Mouse (Mus musculus): ENCODE results near the gene Ddit4. TPM values are rescaled to one million over a fixed set of nuclear protein-coding genes. Genes with fewer than 3 reads are reported as not detected.

The Ddit4 gene
- polyA plus RNA-seq, 1 experiment from 2014 or later, result 51.6 TPM

DNA sequence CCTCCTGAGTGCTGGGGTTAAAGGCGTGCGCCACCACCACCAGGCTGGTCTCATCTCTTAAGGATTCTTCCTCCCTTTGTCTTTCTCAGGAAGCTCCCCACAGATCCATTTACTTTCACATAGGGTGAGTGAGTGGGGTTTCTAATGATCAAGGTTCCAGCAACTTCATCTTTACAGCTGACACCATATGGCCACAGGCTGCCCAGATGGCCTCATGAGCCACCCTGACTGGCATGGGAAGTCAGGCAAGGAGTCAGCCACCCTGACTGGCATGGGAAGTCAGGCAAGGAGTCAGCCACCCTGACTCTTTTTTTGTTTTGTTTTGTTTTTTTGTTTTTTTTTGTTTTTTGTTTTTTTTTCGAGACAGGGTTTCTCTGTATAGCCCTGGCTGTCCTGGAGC, 6.2 kb downstream of the Ddit4 start:
- no peak for ATAC-seq (ENCODE audit: low FRiP score, low read depth)

DNA sequence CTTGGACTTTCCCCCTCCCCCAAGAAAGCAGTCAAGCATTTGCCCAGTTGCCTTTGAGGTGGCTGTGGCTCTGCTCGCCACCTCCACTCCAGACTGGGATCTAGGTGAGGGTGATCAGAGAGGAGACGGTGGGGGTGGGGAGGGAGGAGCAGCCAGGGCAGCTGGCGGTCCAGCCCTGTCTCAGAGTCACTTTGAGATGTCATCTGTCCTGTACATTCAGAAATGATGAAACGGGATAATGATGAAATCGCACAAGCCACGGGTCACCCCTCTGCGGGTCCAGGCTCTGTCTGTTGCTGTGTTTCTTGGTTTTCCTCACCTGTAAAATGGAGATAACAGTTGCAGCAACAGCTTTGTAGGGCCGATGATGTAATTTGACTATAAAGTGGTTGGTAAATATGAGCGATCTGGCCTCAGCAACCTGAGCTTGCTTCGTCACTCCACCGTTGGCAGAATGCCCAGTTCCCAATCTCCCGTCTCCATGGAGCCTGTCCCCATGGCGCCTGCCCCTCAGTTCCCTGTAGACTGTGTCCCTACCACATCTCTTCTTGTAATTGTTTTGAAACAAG, 8.1 kb downstream of the Ddit4 start:
- Histone ChIP-seq H3K4me3 (no peak overlapping the region), H3K4me2 (replicated peaks) (peak overlapping the region; percentile 42)

More for the DNA sequence above, 6.2 kb downstream of the Ddit4 start:
- no peak overlapping the region for H3K4me2 ChIP-seq (replicated peaks)
- H3K9ac ChIP-seq (replicated peaks), result no peak overlapping the region
- no peaks in the 10 kb centered on the region for H3K36me3 ChIP-seq
- H3K4me3 ChIP-seq, result no peak overlapping the region
- no peak overlapping the region for H3K27ac ChIP-seq (replicated peaks)
- peaks cover 42% of the 10 kb centered on the region for H3K4me1 ChIP-seq
- peaks cover 6% of the 10 kb centered on the region for H3K27me3 ChIP-seq
- 93% methylated on average over 3 of the region's 3 CpGs for WGBS
- no peaks in the 10 kb centered on the region for H3K9me3 ChIP-seq

DNA sequence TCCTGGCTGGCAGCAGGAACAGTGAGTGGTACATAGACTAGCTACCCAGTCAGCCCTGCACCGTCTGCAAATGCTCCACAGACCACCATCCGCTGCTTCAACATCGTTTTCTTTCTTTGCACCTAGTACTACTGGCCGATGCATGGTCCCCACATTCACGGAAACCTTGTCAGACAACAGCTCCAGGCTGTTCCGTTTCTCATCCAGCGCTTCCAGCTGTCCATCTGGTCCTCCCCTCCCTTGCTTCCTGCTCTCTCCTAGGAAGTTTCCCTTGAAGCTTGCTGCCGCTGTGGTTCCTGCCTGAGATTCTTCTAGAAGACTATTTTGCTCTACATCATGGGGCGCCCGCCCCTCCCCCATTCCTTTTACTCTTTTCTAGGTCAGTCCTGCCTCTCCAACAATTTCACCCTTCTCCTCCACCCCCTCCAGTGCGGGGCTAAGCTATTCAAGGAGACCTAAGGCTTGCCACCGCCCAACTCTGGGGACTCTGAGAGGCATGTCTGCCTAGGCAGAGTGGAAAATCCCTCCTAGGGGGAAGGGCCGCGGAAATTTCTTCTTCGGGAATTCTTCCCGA, 8.7 kb downstream of the Ddit4 start:
- H3K36me3 ChIP-seq, result no peaks in the 10 kb centered on the region
- peak overlapping the region; percentile 42 for H3K4me2 ChIP-seq (replicated peaks)
- H3K9ac ChIP-seq (replicated peaks), result peak overlapping the region; percentile 28; the same call in 1 of the 2 replicates
- H3K9me3 ChIP-seq, result no peaks in the 10 kb centered on the region
- peak overlapping the region; percentile 17 for H3K4me3 ChIP-seq
- H3K27me3 ChIP-seq, result peaks cover 6% of the 10 kb centered on the region
- H3K27ac ChIP-seq (replicated peaks), result peak overlapping the region; percentile 35
- ATAC-seq (ENCODE audit: low FRiP score, low read depth), result peak; percentile 59; the same call in 1 of the 2 replicates
- WGBS, result 3% methylated on average over 16 of the region's 16 CpGs
- H3K4me1 ChIP-seq, result peaks cover 22% of the 10 kb centered on the region

More for the DNA sequence above, 8.1 kb downstream of the Ddit4 start:
- 56% methylated on average over 13 of the region's 13 CpGs for WGBS
- H3K27ac ChIP-seq (replicated peaks), result peak overlapping the region; percentile 35; the same call in 1 of the 2 replicates
- H3K9me3 ChIP-seq, result no peaks in the 10 kb centered on the region
- H3K9ac ChIP-seq (replicated peaks), result 0 out of 2 replicates have a peak overlapping the region, but pooled peaks have one; percentile 28
- peaks cover 6% of the 10 kb centered on the region for H3K27me3 ChIP-seq
- H3K36me3 ChIP-seq, result no peaks in the 10 kb centered on the region
- peaks cover 23% of the 10 kb centered on the region for H3K4me1 ChIP-seq
- ATAC-seq (ENCODE audit: low FRiP score, low read depth), result peak; percentile 29; the same call in 1 of the 2 replicates

DNA sequence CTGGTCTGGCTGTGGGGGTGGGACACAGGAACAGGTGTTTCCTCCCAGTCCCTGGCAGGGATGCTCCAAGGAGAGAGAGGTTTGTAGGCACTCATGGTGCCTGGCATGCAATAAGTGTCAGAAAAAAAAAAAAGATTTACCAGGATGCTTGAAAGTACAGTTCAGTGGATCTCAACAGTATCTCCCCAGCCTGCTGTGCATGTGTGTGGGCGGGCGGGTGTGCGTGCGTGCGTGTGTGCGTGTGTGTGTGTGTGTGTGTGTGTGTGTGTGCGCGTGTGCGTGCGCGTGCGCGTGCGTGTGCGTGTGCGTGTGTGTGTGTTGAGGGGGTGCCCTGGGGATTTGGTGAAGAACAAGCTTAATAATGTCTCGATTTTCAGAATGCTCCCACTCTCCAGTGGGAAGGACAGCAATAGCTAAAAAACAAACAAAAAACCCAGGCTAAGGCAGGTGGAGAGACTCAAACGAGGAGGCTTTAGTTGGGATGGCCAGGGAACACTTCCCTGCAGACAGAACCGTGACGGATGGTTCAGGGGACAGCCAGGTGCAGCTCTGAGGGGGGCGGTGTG, 9.3 kb downstream of the Ddit4 start:
- peak overlapping the region; percentile 35 for H3K27ac ChIP-seq (replicated peaks)
- H3K9me3 ChIP-seq, result no peaks in the 10 kb centered on the region
- peak overlapping the region; percentile 28; the same call in 1 of the 2 replicates for H3K9ac ChIP-seq (replicated peaks)

DNA sequence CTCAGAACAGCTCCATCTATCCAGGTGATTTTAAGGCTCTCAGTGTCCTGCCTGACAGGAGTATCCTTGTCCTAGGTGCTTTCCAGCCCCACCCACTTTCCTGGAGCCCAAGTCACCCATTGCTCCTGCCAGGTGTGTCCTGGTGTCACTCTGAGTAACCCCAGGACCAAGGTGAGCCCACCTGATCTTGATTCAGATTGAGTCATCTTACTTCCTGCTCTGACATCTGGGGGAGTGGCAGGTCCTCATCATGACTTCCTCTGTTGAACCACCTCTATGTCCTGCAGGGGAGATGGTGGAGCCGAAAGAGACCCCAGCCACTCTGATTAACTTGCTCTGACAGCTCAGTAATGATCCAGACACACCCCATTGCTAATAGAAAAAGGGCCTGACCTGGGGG, 12.6 kb downstream of the Ddit4 start:
- WGBS, result 61% methylated on average over 1 of the region's 1 CpGs
- ATAC-seq (ENCODE audit: low FRiP score, low read depth), result no peak
- Histone ChIP-seq H3K36me3 (no peaks in the 10 kb centered on the region), H3K27me3 (peaks cover 6% of the 10 kb centered on the region), H3K4me1 (peaks cover 21% of the 10 kb centered on the region), H3K4me2 (replicated peaks) (no peak overlapping the region), H3K4me3 (no peak overlapping the region), H3K9ac (replicated peaks) (no peak overlapping the region), H3K27ac (replicated peaks) (no peak overlapping the region), H3K9me3 (no peaks in the 10 kb centered on the region)

More for the DNA sequence above, 9.3 kb downstream of the Ddit4 start:
- Histone ChIP-seq H3K27me3 (peaks cover 6% of the 10 kb centered on the region), H3K4me3 (peak overlapping the region; percentile 17), H3K4me2 (replicated peaks) (peak overlapping the region; percentile 42), H3K36me3 (no peaks in the 10 kb centered on the region), H3K4me1 (peaks cover 17% of the 10 kb centered on the region)
- no peak for ATAC-seq (ENCODE audit: low FRiP score, low read depth)
- whole genome bisulfite sequencing, result 53% methylated on average over 21 of the region's 21 CpGs

DNA sequence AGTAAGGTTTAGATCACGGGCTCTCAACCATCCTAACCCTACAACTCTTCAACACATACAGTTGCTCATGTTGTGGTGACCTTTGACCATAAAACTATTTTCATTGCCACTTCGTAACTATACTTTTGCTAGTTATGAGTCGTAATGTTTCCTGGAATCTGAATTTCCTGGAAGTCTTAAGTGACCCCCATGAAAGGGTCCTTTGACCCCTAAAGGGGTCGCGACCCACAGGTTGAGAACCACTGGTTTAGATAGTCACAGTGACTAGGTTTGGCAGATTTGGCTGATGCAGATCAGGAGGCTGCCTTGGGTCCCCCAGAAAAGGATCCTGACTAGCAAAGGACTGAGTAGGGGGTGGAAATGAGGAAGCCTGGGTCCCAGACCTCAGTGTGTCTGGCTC, 13.0 kb downstream of the Ddit4 start:
- H3K27ac ChIP-seq (replicated peaks), result no peak overlapping the region
- H3K9ac ChIP-seq (replicated peaks), result no peak overlapping the region
- H3K36me3 ChIP-seq, result no peaks in the 10 kb centered on the region
- no peak overlapping the region for H3K4me3 ChIP-seq
- WGBS, result 88% methylated on average over 5 of the region's 5 CpGs
- peaks cover 20% of the 10 kb centered on the region for H3K4me1 ChIP-seq
- no peaks in the 10 kb centered on the region for H3K9me3 ChIP-seq
- ATAC-seq (ENCODE audit: low FRiP score, low read depth), result no peak
- peaks cover 6% of the 10 kb centered on the region for H3K27me3 ChIP-seq
- no peak overlapping the region for H3K4me2 ChIP-seq (replicated peaks)

DNA sequence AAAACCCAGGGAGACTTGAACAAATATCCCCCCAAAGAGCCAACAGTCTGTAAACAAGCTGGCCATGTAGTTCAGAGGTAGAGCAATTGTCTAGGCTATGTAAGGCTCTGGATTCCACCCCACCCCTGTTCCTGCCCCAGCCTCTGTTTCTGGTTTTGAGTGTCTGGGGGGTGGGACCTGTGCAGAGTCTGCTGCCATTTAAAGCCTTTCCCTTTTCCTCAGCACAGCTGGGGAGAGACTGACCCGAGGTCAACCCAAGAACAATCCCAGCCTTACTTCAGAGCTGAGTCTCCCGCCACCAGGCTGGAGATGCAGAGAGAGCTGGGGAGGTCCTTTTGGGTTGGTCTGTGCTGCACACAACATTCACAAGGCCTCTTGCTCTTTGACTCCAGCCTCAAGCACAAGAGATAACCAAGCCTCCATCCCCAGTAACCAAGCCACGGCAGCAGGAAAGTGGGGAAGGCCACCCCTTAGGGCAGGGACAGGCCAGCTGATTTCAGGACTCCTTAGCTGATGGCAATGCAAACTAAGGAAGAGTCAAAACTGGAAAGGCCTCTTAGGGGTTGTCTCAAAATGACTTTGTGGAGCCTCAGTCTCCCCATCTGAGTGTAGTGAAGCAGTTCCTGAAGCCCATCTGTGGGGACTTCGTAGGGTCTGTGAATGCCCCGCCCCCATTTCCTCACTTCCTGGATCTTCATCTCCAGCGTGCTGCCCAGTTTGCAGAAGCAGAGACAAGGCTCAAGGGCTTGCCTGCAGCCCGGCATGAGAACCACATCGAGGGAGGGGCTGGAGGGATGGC, 15.4 kb downstream of the Ddit4 start:
- H3K4me2 ChIP-seq (replicated peaks), result no peak overlapping the region
- no peak overlapping the region for H3K4me3 ChIP-seq
- WGBS, result 59% methylated on average over 8 of the region's 8 CpGs
- ATAC-seq (ENCODE audit: low FRiP score, low read depth), result no peak
- H3K27me3 ChIP-seq, result no peaks in the 10 kb centered on the region
- H3K27ac ChIP-seq (replicated peaks), result no peak overlapping the region; the same call in 1 of the 2 replicates
- no peaks in the 10 kb centered on the region for H3K36me3 ChIP-seq
- H3K4me1 ChIP-seq, result peaks cover 4% of the 10 kb centered on the region; the same call in 1 of the 2 replicates
- no peak overlapping the region for H3K9ac ChIP-seq (replicated peaks)
- no peaks in the 10 kb centered on the region for H3K9me3 ChIP-seq

DNA sequence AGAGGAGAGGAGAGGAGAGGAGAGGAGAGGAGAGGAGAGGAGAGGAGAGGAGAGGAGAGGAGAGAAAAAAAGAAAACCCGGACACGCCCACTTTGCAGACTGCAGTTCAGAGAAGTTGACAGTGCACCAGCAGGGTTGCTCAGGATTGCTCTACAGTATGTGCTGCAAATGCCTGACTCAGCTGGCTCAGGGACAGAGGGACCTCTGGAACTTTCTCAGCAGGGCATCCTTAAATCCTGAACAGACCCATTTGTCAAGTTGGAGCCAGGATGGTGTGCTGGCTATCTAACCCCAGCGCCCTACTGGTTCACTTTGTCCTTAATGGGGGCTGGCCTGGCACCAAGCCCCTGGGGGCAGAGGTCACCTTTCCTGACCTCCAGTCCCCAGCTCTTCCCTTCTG, 17.6 kb downstream of the Ddit4 start:
- no peak overlapping the region for H3K4me2 ChIP-seq (replicated peaks)
- no peaks in the 10 kb centered on the region for H3K9me3 ChIP-seq
- no peak overlapping the region for H3K4me3 ChIP-seq
- H3K27me3 ChIP-seq, result no peaks in the 10 kb centered on the region
- H3K4me1 ChIP-seq, result peaks cover 9% of the 10 kb centered on the region; the same call in 1 of the 2 replicates
- no peaks in the 10 kb centered on the region for H3K36me3 ChIP-seq
- 61% methylated on average over 3 of the region's 3 CpGs for WGBS
- H3K27ac ChIP-seq (replicated peaks), result no peak overlapping the region
- ATAC-seq (ENCODE audit: low FRiP score, low read depth), result no peak
- H3K9ac ChIP-seq (replicated peaks), result no peak overlapping the region

DNA sequence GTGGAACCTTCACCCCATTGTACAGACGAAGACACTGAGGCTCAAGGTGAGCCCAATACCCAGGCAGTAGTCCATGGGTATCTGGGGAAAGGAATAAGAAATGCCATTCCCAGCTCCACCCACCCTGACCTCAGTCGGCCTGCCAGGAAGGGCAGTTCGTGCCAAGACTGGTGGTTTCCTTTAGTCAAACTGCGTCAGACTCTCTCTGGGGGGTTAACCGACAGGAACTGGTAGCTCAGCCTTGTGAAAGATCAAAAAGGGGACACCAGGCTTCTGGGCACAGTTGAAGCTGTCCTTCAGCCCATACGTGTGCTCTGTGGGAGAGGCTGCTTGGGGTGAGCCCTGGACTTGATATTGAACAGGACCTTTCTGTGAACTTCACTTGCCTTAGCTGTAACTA, 19.1 kb downstream of the Ddit4 start:
- no peak overlapping the region for H3K27ac ChIP-seq (replicated peaks)
- ATAC-seq (ENCODE audit: low FRiP score, low read depth), result no peak
- H3K9me3 ChIP-seq, result no peaks in the 10 kb centered on the region
- H3K9ac ChIP-seq (replicated peaks), result no peak overlapping the region
- H3K4me1 ChIP-seq, result peaks cover 9% of the 10 kb centered on the region; the same call in 1 of the 2 replicates
- WGBS, result 86% methylated on average over 6 of the region's 6 CpGs
- H3K36me3 ChIP-seq, result no peaks in the 10 kb centered on the region
- H3K4me3 ChIP-seq, result no peak overlapping the region
- H3K27me3 ChIP-seq, result no peaks in the 10 kb centered on the region
- no peak overlapping the region for H3K4me2 ChIP-seq (replicated peaks)

DNA sequence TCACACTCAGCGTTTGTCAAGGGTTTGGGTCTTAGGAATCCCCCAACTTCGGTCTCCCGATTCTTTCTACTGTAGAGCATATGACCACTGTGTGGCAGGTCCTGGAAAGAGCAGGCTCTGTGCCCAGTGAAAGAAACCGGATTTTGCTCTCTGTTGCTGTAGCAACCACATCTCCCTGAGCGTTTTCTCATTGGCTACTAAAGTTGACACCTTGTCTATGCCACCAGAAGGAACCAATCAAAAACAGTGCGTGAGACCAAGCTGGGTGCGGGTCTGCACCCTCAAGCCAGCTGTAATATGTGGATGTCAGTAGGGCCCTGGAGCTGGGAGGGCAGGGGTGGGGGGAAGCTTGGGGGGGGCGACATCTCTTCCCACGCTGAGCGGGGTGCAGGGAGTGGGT, 20.6 kb downstream of the Ddit4 start:
- Histone ChIP-seq H3K27me3 (no peaks in the 10 kb centered on the region), H3K9me3 (no peaks in the 10 kb centered on the region), H3K27ac (replicated peaks) (no peak overlapping the region), H3K9ac (replicated peaks) (no peak overlapping the region), H3K36me3 (no peaks in the 10 kb centered on the region), H3K4me3 (no peak overlapping the region), H3K4me2 (replicated peaks) (peak overlapping the region; percentile 21; the same call in 1 of the 2 replicates), H3K4me1 (peaks cover 5% of the 10 kb centered on the region; the same call in 1 of the 2 replicates)
- WGBS, result 33% methylated on average over 10 of the region's 10 CpGs
- peak; percentile 58; the same call in 1 of the 2 replicates for ATAC-seq (ENCODE audit: low FRiP score, low read depth)

DNA sequence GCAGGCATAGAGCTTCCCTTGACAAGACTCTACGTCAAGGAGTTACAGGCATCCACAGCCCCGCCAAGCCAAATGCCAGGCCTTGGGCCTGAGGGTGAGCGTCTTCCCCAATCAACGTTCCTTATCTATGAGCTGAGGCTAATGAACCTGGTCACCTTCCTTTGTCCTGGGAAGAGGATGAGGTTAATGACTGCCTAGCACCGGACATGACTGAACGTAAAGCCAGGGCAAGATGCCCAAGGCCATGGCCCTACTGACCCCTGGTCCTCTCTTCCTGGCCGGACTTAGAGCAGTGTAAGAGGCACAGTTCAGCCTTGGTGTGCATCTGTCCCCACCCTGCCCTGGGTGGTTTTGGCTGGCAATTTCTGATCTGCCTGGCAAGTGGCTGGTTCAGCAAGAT, 22.4 kb downstream of the Ddit4 start:
- WGBS, result 91% methylated on average over 7 of the region's 7 CpGs
- H3K4me1 ChIP-seq, result peaks cover 8% of the 10 kb centered on the region; the same call in 1 of the 2 replicates
- H3K36me3 ChIP-seq, result no peaks in the 10 kb centered on the region
- no peak overlapping the region for H3K4me2 ChIP-seq (replicated peaks)
- H3K9ac ChIP-seq (replicated peaks), result no peak overlapping the region
- H3K27me3 ChIP-seq, result no peaks in the 10 kb centered on the region
- H3K27ac ChIP-seq (replicated peaks), result no peak overlapping the region
- ATAC-seq (ENCODE audit: low FRiP score, low read depth), result no peak
- H3K9me3 ChIP-seq, result no peaks in the 10 kb centered on the region
- H3K4me3 ChIP-seq, result no peak overlapping the region

All from midbrain, embryonic 12.5 days (tissue).